Mouse (Mus musculus) limb, embryonic 13.5 days (tissue): ENCODE measurements around the gene Tle4. TPM values are rescaled to one million over a fixed set of nuclear protein-coding genes. Genes with fewer than 3 reads are reported as not detected.

ENCODE experiments used
- ATAC-seq: fragments of 200-750 bp; cut with Nextera tagmentation; 2 replicates; pipeline ENCODE4 v1.8.0; 2017; ENCODE audit warnings: low read depth, moderate number of reproducible peaks, moderate TSS enrichment; ENCODE audit not compliant: low FRiP score
- H3K27ac ChIP-seq: fragments of 300-500 bp; sonication (generic); 2 replicates; pipeline ENCODE4 v1.5.1; 2015; ENCODE audit warnings: inconsistent platforms, mild to moderate bottlenecking, moderate library complexity
- H3K27me3 ChIP-seq: fragments of 300-500 bp; sonication (generic); 2 replicates; pipeline ENCODE4 v1.6.1; 2015; ENCODE audit warnings: mild to moderate bottlenecking, inconsistent platforms
- H3K36me3 ChIP-seq: fragments of 300-500 bp; sonication (generic); 2 replicates; pipeline ENCODE4 v1.6.1; 2015; ENCODE audit warnings: inconsistent platforms, mild to moderate bottlenecking, moderate library complexity
- H3K4me1 ChIP-seq: fragments of 300-500 bp; sonication (generic); 2 replicates; pipeline ENCODE4 v1.6.1; 2015; ENCODE audit warnings: inconsistent platforms
- H3K4me2 ChIP-seq: fragments of 300-500 bp; sonication (generic); replicated peaks from 2 replicates; pipeline ENCODE4 v1.6.1; 2015; ENCODE audit warnings: inconsistent platforms, mild to moderate bottlenecking, moderate library complexity
- H3K4me3 ChIP-seq: fragments of 300-500 bp; sonication (generic); 2 replicates; pipeline ENCODE4 v1.5.1; 2015; ENCODE audit warnings: moderate library complexity, mild to moderate bottlenecking, inconsistent platforms
- H3K9ac ChIP-seq: fragments of 300-500 bp; sonication (generic); 2 replicates; pipeline ENCODE4 v1.6.1; 2015; ENCODE audit warnings: mild to moderate bottlenecking, inconsistent platforms
- H3K9me3 ChIP-seq: fragments of 300-500 bp; sonication (generic); 2 replicates; pipeline ENCODE4 v1.6.1; 2016; ENCODE audit warnings: inconsistent platforms
- WGBS: fragments of 180-500 bp; shearing (Covaris S2); methylation state at CpG from one replicate; pipeline ENCODE4 v1.1.7; 2015; 5-methylcytosine and 5-hydroxymethylcytosine counted together
- polyA plus RNA-seq: library from polyadenylated mRNA; unstranded; fragments of >200 nt; fragmentation: Nextera tagmentation; extraction: Ambion mirVana; gene quantifications from 2 replicates; pipeline ENCODE4 v1.2.1, GENCODE M21; 2015

The Tle4 gene
- polyA plus RNA-seq, 1 experiment from 2014 or later, result 19.3 TPM

GRCm38 (mm10) chr19:14437226-14437625, 160.6 kb downstream of the Tle4 start:
- Histone ChIP-seq H3K27ac (no peak overlapping the region), H3K36me3 (no peaks in the 10 kb centered on the region), H3K9ac (no peak overlapping the region), H3K4me3 (no peak overlapping the region), H3K9me3 (no peaks in the 10 kb centered on the region), H3K4me2 (no peak overlapping the region), H3K4me1 (peaks cover 7% of the 10 kb centered on the region; the same call in 1 of the 2 replicates), H3K27me3 (no peaks in the 10 kb centered on the region)
- no peak for ATAC-seq
- WGBS, result 70% methylated on average over 7 of the region's 7 CpGs

GRCm38 (mm10) chr19:14436567-14436966, 161.3 kb downstream of the Tle4 start:
- no peak overlapping the region for H3K4me3 ChIP-seq
- no peak overlapping the region for H3K9ac ChIP-seq
- WGBS, result 53% methylated on average over 2 of the region's 2 CpGs
- no peaks in the 10 kb centered on the region for H3K27me3 ChIP-seq
- H3K4me2 ChIP-seq, result no peak overlapping the region
- no peaks in the 10 kb centered on the region for H3K36me3 ChIP-seq
- peak; percentile 51; the same call in 1 of the 2 replicates for ATAC-seq
- H3K9me3 ChIP-seq, result no peaks in the 10 kb centered on the region
- no peak overlapping the region for H3K27ac ChIP-seq
- peaks cover 7% of the 10 kb centered on the region; the same call in 1 of the 2 replicates for H3K4me1 ChIP-seq

GRCm38 (mm10) chr19:14435681-14436376, 162.0 kb downstream of the Tle4 start:
- Histone ChIP-seq H3K36me3 (no peaks in the 10 kb centered on the region), H3K4me3 (no peak overlapping the region), H3K4me2 (peak overlapping the region; percentile 28), H3K9ac (no peak overlapping the region), H3K27ac (peak overlapping the region; percentile 15; the same call in 1 of the 2 replicates), H3K4me1 (peaks cover 7% of the 10 kb centered on the region; the same call in 1 of the 2 replicates), H3K9me3 (no peaks in the 10 kb centered on the region), H3K27me3 (no peaks in the 10 kb centered on the region)
- ATAC-seq, result peak; percentile 66; the same call in 1 of the 2 replicates
- 24% methylated on average over 14 of the region's 14 CpGs for WGBS

GRCm38 (mm10) chr19:14433900-14434299, 164.0 kb downstream of the Tle4 start:
- H3K27me3 ChIP-seq, result no peaks in the 10 kb centered on the region
- no peaks in the 10 kb centered on the region for H3K9me3 ChIP-seq
- H3K4me2 ChIP-seq, result no peak overlapping the region
- no peak overlapping the region for H3K4me3 ChIP-seq
- H3K27ac ChIP-seq, result no peak overlapping the region
- H3K4me1 ChIP-seq, result peaks cover 7% of the 10 kb centered on the region; the same call in 1 of the 2 replicates
- no peak for ATAC-seq
- 83% methylated on average over 4 of the region's 4 CpGs for WGBS
- no peaks in the 10 kb centered on the region for H3K36me3 ChIP-seq
- H3K9ac ChIP-seq, result no peak overlapping the region

- H3K4me1 ChIP-seq, result peaks cover 7% of the 10 kb centered on the region; the same call in 1 of the 2 replicates
- H3K4me3 ChIP-seq, result no peak overlapping the region
- 89% methylated on average over 7 of the region's 7 CpGs for WGBS
- no peak overlapping the region for H3K9ac ChIP-seq
- H3K9me3 ChIP-seq, result no peaks in the 10 kb centered on the region
- no peak overlapping the region for H3K4me2 ChIP-seq
- no peak for ATAC-seq
- no peaks in the 10 kb centered on the region for H3K27me3 ChIP-seq
- no peak overlapping the region for H3K27ac ChIP-seq
- H3K36me3 ChIP-seq, result no peaks in the 10 kb centered on the region
Observed at GRCm38 (mm10) chr19:14432436-14432835, 165.4 kb downstream of the Tle4 start.

GRCm38 (mm10) chr19:14426920-14427319, 170.9 kb downstream of the Tle4 start:
- H3K4me3 ChIP-seq, result no peak overlapping the region
- H3K36me3 ChIP-seq, result no peaks in the 10 kb centered on the region
- peaks cover 26% of the 10 kb centered on the region for H3K4me1 ChIP-seq
- H3K4me2 ChIP-seq, result no peak overlapping the region; the same call in 1 of the 2 replicates
- H3K27ac ChIP-seq, result no peak overlapping the region
- H3K9ac ChIP-seq, result no peak overlapping the region
- ATAC-seq, result no peak
- H3K9me3 ChIP-seq, result no peaks in the 10 kb centered on the region
- peaks cover 5% of the 10 kb centered on the region; the same call in 1 of the 2 replicates for H3K27me3 ChIP-seq
- 45% methylated on average over 6 of the region's 6 CpGs for WGBS

- peaks cover 26% of the 10 kb centered on the region for H3K4me1 ChIP-seq
- H3K9ac ChIP-seq, result no peak overlapping the region
- WGBS, result 7% methylated on average over 19 of the region's 19 CpGs
- no peak overlapping the region for H3K4me3 ChIP-seq
- no peaks in the 10 kb centered on the region for H3K36me3 ChIP-seq
- H3K4me2 ChIP-seq, result peak overlapping the region; percentile 53
- ATAC-seq, result no peak
- no peaks in the 10 kb centered on the region for H3K9me3 ChIP-seq
- peaks cover 5% of the 10 kb centered on the region; the same call in 1 of the 2 replicates for H3K27me3 ChIP-seq
- H3K27ac ChIP-seq, result no peak overlapping the region
Observed at GRCm38 (mm10) chr19:14426244-14426868, 171.5 kb downstream of the Tle4 start.

- Histone ChIP-seq H3K9me3 (no peaks in the 10 kb centered on the region), H3K36me3 (no peaks in the 10 kb centered on the region), H3K27me3 (peaks cover 5% of the 10 kb centered on the region; the same call in 1 of the 2 replicates), H3K4me1 (peaks cover 26% of the 10 kb centered on the region), H3K4me2 (no peak overlapping the region), H3K4me3 (no peak overlapping the region), H3K9ac (no peak overlapping the region), H3K27ac (no peak overlapping the region)
- 28% methylated on average over 6 of the region's 6 CpGs for WGBS
- no peak for ATAC-seq
Observed at GRCm38 (mm10) chr19:14425122-14425521, 172.7 kb downstream of the Tle4 start.

GRCm38 (mm10) chr19:14424016-14424964, 173.6 kb downstream of the Tle4 start:
- H3K4me2 ChIP-seq, result no peak overlapping the region
- H3K36me3 ChIP-seq, result no peaks in the 10 kb centered on the region
- H3K9me3 ChIP-seq, result no peaks in the 10 kb centered on the region
- 23% methylated on average over 12 of the region's 12 CpGs for WGBS
- no peak overlapping the region for H3K27ac ChIP-seq
- H3K27me3 ChIP-seq, result peaks cover 5% of the 10 kb centered on the region; the same call in 1 of the 2 replicates
- H3K4me3 ChIP-seq, result no peak overlapping the region
- no peak overlapping the region for H3K9ac ChIP-seq
- ATAC-seq, result no peak
- peaks cover 26% of the 10 kb centered on the region for H3K4me1 ChIP-seq

GRCm38 (mm10) chr19:14421691-14422090, 176.2 kb downstream of the Tle4 start:
- WGBS, result 84% methylated on average over 5 of the region's 5 CpGs
- Histone ChIP-seq H3K36me3 (no peaks in the 10 kb centered on the region), H3K27me3 (peaks cover 5% of the 10 kb centered on the region), H3K4me1 (peaks cover 24% of the 10 kb centered on the region), H3K9ac (no peak overlapping the region), H3K9me3 (no peaks in the 10 kb centered on the region), H3K4me2 (no peak overlapping the region), H3K27ac (no peak overlapping the region), H3K4me3 (no peak overlapping the region)
- no peak for ATAC-seq

GRCm38 (mm10) chr19:14419886-14420285, 178.0 kb downstream of the Tle4 start:
- H3K27ac ChIP-seq, result no peak overlapping the region
- peaks cover 12% of the 10 kb centered on the region for H3K4me1 ChIP-seq
- 81% methylated on average over 5 of the region's 5 CpGs for WGBS
- H3K9ac ChIP-seq, result no peak overlapping the region
- no peak overlapping the region for H3K4me2 ChIP-seq
- no peaks in the 10 kb centered on the region for H3K9me3 ChIP-seq
- H3K36me3 ChIP-seq, result no peaks in the 10 kb centered on the region
- ATAC-seq, result no peak
- H3K27me3 ChIP-seq, result peaks cover under 1% of the 10 kb centered on the region
- no peak overlapping the region for H3K4me3 ChIP-seq
